Mouse (Mus musculus): Measurements from ENCODE around the gene Tmem94.

- no peak for TF ChIP-seq POLR2A (IDR thresholded peaks at IDR 0.05; ENCODE audit: borderline replicate concordance, low read depth, low read length)
- no peak for TF ChIP-seq CTCF (IDR thresholded peaks at IDR 0.05; ENCODE audit: low read depth, low read length)
These were observed 441 bp downstream of the Tmem94 start for GRCm38 (mm10) chr11:115765607-115766141.

All from bone marrow macrophage, adult 2 months (primary cell).